Mouse (Mus musculus): ENCODE results near the gene Fam126b. TPM values are rescaled to one million over a fixed set of nuclear protein-coding genes. Genes with fewer than 3 reads are reported as not detected.
A peak's percentile ranks its signal among the peaks of the same experiment; 100 is the strongest.
"Not testable (repeated sequence)": the region's sequence is repeated elsewhere in the genome, so short reads cannot be mapped to it uniquely, and the experiment has no call there.

Fam126b gene
- 3.0 and 4.1 TPM in 2 replicates for polyA plus RNA-seq (2015; fragmentation: Nextera tagmentation; extraction: Ambion mirVana)

DNA sequence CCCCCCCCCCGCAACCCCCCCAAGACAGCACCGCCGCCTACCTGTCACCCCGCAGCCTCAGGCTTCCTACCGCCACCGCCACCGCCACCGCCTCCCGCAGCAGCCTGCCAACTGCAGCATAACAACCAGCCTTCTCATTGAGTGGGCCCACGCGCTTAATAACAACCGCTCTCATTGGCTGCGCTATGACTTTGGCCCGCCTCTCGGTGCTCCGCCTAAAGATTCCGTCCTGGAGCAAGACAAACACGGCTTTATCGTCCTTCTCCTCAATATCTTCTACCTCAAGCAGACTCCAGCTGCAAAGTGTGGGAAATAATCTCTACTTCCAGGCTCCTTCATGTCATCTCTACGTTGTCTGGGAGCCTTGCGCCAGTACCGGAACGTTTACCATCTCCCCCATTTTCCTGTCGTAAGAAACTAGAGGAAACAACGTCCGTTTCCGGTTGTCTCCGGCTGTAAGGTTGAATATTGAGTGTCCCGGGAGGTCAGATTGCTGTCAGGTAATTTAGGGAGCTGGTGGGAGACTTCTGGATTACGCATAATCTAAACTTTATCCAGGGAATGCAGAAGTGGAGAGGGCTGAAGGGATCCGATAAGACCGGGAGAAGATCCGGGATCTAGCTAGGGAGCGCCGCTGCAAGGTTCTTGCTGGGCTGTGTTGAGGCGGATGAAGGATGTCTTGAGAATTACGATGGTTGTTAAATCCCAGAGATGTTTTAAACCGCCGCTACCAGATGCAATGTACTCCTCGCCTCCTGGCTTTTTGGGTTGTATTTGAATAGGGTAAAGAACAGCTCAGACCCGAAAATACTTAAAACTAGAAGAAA lies at the start of gene Fam126b, which contains the start of gene Ndufb3:
Fam126b (minus strand) TSS at position 153 of the 827 bp plus-strand sequence.
Ndufb3 (plus strand) TSS at position 214 of the 827 bp plus-strand sequence.
- under 1% methylated on average over 41 of the region's 41 CpGs for WGBS (ENCODE audit: insufficient replicate concordance)
- ATAC-seq = peak; percentile 99
- Histone ChIP-seq H3K9me3 (ENCODE audit: low read length) (no peaks in the 10 kb centered on the region), H3K9ac (replicated peaks) (peak within 1 kb of the TSS; percentile 71), H3K4me1 (ENCODE audit: insufficient read depth) (peaks cover 12% of the 10 kb centered on the region), H3K4me2 (ENCODE audit: low read depth, low read length) (peak within 1 kb of the TSS; percentile 83), H3K4me3 (ENCODE audit: low read depth, low read length) (peak within 1 kb of the TSS; percentile 61), H3K36me3 (replicated peaks; ENCODE audit: insufficient read depth, low read length) (peaks cover 3% of the 10 kb centered on the region), H3K27ac (ENCODE audit: low read depth) (peak within 1 kb of the TSS; percentile 86), H3K27me3 (ENCODE audit: insufficient read depth, low read length) (no peaks in the 10 kb centered on the region)
- peak; percentile 70; the same call in 1 of the 2 replicates for TF ChIP-seq EP300 (IDR thresholded peaks at IDR 0.05; ENCODE audit: low read depth)
- TF ChIP-seq CTCF (IDR thresholded peaks at IDR 0.05; ENCODE audit: low read depth) = no peak; the same call in 1 of the 2 replicates
- DNase-seq = peak; percentile 90

DNA sequence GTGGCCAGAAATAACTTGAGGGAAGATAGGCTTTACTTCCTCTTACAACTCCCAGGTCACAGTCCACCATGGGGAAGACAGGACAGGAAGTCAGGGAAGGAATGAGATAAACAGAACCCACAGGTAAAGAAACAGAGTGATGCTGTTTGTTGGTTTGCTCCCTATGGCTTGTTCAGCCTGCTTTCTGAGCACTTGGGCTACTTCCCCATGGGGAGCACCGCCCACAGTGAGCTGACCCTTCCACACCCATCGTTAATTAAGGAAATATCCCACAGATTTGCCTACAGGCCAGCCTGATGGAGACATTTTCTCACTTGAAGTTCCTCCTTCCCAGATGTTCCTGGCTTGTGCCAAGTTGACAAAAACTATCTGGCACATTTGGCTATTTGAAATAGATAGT lies 42.7 kb upstream of the Fam126b start:
- not testable (repeated sequence) for H3K4me3 ChIP-seq (ENCODE audit: low read depth, low read length); DNase-seq; H3K27ac ChIP-seq (ENCODE audit: low read depth); H3K9ac ChIP-seq (replicated peaks); H3K9me3 ChIP-seq (ENCODE audit: low read length); H3K4me1 ChIP-seq (ENCODE audit: insufficient read depth); H3K36me3 ChIP-seq (replicated peaks; ENCODE audit: insufficient read depth, low read length); ATAC-seq; H3K4me2 ChIP-seq (ENCODE audit: low read depth, low read length); H3K27me3 ChIP-seq (ENCODE audit: insufficient read depth, low read length)
- 11% methylated on average over 1 of the region's 2 CpGs for WGBS (ENCODE audit: insufficient replicate concordance)

DNA sequence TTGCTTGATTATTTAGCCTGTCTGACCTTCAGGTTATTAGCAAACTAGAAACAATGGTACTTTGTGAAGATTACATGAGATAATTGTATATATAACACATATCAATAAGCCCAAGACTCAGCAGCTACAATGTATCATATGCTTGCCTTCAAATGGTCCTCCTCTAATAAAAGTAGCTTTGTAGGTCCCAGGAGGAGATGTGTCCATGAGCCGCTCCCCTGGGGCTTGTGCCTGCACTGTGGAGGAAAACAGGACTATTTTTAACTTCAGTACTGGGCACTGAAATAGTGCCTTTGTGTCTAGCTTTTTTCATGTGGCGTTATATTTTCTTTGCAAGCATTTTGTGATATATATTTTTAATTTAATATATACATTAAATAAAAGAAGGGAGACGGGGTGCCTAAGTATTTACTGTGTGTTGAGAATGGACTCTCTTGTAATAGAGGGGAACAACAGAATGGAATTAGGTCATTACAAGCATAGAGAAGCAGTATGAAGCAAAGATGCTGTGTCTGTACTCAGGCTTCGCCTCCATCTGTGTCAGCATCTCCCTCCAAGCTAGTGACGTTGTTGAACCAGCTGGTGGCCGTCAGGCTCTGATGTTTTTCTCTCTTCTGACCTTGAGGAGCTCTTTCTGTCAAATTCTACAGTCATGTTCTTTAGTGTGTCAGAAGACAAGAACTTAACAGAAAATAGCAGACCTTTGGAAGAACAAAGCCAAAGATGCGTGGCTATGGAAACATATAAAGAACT lies 36.0 kb upstream of the Fam126b start:
- Histone ChIP-seq H3K4me1 (ENCODE audit: insufficient read depth) (no peaks in the 10 kb centered on the region; the same call in 1 of the 2 replicates), H3K9ac (replicated peaks) (no peak overlapping the region), H3K4me2 (ENCODE audit: low read depth, low read length) (no peak overlapping the region), H3K27ac (ENCODE audit: low read depth) (no peak overlapping the region), H3K4me3 (ENCODE audit: low read depth, low read length) (no peak overlapping the region), H3K9me3 (ENCODE audit: low read length) (no peaks in the 10 kb centered on the region), H3K27me3 (ENCODE audit: insufficient read depth, low read length) (no peaks in the 10 kb centered on the region), H3K36me3 (replicated peaks; ENCODE audit: insufficient read depth, low read length) (no peaks in the 10 kb centered on the region)
- no peak for ATAC-seq
- DNase-seq = no peak
- TF ChIP-seq EP300 (IDR thresholded peaks at IDR 0.05; ENCODE audit: low read depth) = no peak
- TF ChIP-seq CTCF (IDR thresholded peaks at IDR 0.05; ENCODE audit: low read depth) = no peak
- 72% methylated on average over 7 of the region's 7 CpGs for WGBS (ENCODE audit: insufficient replicate concordance)

DNA sequence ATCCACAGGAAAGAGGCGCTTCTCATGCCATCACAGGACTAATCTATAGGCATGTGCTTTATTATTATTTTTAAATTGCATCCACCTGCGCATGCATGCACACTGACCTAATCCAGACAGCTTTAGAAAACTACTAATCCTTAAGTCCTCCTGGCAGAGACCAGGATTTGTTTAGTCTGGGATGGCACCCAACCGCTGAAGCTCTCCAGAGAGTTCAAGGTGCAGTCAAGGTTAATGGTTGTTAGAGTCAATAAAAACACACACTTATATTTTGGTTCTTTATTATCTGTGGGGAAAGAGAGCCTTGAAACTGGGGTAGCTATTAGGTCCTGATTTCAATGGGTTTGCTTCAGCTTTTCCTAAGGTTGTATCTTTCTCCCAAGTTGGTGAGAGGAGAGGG lies 35.1 kb upstream of the Fam126b start:
- Histone ChIP-seq H3K27me3 (ENCODE audit: insufficient read depth, low read length) (no peaks in the 10 kb centered on the region), H3K9me3 (ENCODE audit: low read length) (no peaks in the 10 kb centered on the region), H3K4me2 (ENCODE audit: low read depth, low read length) (no peak overlapping the region), H3K27ac (ENCODE audit: low read depth) (no peak overlapping the region), H3K9ac (replicated peaks) (no peak overlapping the region), H3K4me3 (ENCODE audit: low read depth, low read length) (no peak overlapping the region), H3K36me3 (replicated peaks; ENCODE audit: insufficient read depth, low read length) (no peaks in the 10 kb centered on the region), H3K4me1 (ENCODE audit: insufficient read depth) (no peaks in the 10 kb centered on the region; the same call in 1 of the 2 replicates)
- TF ChIP-seq CTCF (IDR thresholded peaks at IDR 0.05; ENCODE audit: low read depth) (no peak), EP300 (IDR thresholded peaks at IDR 0.05; ENCODE audit: low read depth) (no peak)
- DNase-seq = no peak
- ATAC-seq = no peak
- 78% methylated on average over 3 of the region's 3 CpGs for WGBS (ENCODE audit: insufficient replicate concordance)

DNA sequence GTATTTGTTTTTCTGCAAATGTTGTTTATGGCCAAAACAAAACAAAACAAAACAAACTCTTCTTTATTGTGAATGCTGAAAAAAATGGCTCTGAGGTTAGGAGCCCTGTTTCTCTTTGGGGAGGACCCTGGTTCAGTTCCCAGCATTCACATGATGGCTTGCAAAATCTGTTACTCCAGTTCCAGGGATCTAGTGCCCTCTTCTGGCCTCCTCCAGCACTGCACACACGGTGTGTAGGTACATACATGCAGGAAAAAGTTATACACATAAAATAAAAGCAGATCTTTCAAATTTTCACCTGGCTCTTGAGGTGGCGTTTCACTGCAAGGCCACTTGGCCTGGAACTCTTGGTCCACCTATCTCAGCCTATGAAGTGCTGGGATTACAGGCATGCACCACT lies 32.6 kb upstream of the Fam126b start:
- no peaks in the 10 kb centered on the region for H3K9me3 ChIP-seq (ENCODE audit: low read length)
- ATAC-seq (no peak), DNase-seq (no peak)
- WGBS (ENCODE audit: insufficient replicate concordance) = 76% methylated on average over 2 of the region's 2 CpGs
- H3K4me3 ChIP-seq (ENCODE audit: low read depth, low read length) = no peak overlapping the region
- H3K36me3 ChIP-seq (replicated peaks; ENCODE audit: insufficient read depth, low read length) = no peaks in the 10 kb centered on the region
- TF ChIP-seq CTCF (IDR thresholded peaks at IDR 0.05; ENCODE audit: low read depth) = peak; percentile 27
- TF ChIP-seq EP300 (IDR thresholded peaks at IDR 0.05; ENCODE audit: low read depth) = no peak
- no peaks in the 10 kb centered on the region; the same call in 1 of the 2 replicates for H3K4me1 ChIP-seq (ENCODE audit: insufficient read depth)
- no peak overlapping the region for H3K4me2 ChIP-seq (ENCODE audit: low read depth, low read length)
- H3K27me3 ChIP-seq (ENCODE audit: insufficient read depth, low read length) = no peaks in the 10 kb centered on the region
- no peak overlapping the region for H3K27ac ChIP-seq (ENCODE audit: low read depth)
- no peak overlapping the region for H3K9ac ChIP-seq (replicated peaks)

Data from liver, postnatal 0 days (tissue).